Mouse (Mus musculus) spleen, adult 2 months (tissue): Measurements from ENCODE around the gene Zbtb1.

Experiments used
- CTCF ChIP-seq: fragments of 200-500 bp; IDR thresholded peaks from 2 replicates; pipeline ENCODE4 v1.5.1; 2011; ENCODE audit warnings: mild to moderate bottlenecking, inconsistent platforms; ENCODE audit not compliant: insufficient read depth, insufficient read length, insufficient replicate concordance; ENCODE audit errors: extremely low read depth
- POLR2A ChIP-seq: fragments of 200-500 bp; IDR thresholded peaks from 2 replicates; pipeline ENCODE4 v1.6.1; 2011; ENCODE audit warnings: low read depth, low read length, inconsistent platforms

DNA sequence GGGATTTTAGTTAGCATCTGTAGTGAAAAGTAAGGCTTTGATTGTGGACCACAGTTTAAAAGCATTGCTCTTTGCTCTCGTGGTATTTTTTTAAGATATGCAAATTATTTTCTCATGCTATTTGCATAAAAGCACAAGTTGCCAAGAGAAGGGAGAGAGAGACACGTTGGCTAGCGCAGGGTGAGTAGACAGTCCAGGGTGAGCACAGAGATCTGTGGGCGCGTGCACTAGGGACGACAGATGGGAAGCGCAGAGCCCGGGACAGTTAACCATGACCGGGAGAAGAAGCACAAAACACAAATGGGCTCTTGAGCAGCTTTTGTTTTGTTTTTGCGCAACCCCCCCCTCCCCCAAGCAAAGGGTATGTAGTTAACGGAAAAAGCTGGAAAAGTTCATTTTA is 18.7 kb downstream of the Zbtb1 start:
- TF ChIP-seq POLR2A (no peak), CTCF (no peak)
